Mouse (Mus musculus) E14TG2a.4 (cell line): ENCODE results near the gene Mterf1a.

Experiments used
- CTCF ChIP-seq: conservative IDR thresholded peaks from 2 replicates; pipeline ENCODE4 v1.5.1; 2014; ENCODE audit warnings: low read length
- POU5F1 ChIP-seq: IDR thresholded peaks from 2 replicates; pipeline ENCODE4 v1.6.1; 2014; ENCODE audit warnings: low read length, borderline replicate concordance

DNA sequence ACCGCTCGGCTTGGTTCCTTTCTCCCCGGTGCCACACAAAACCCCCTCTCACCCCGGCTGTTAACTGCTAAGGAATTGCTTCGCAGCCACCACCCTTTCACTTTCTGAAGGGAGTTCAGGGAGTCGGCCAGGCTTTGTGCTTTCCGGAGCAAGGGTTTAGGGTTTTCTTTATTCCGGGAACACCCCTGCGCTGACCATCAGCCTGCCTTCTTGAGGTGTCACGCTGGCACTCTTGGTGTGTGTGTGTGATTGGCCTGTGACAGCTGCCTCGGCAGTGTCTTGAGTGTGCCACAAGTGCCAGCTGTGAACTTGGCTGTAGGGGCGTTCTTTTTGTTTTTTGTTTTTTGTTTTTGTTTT is 34.9 kb upstream of the Mterf1a start:
- TF ChIP-seq CTCF (no peak), POU5F1 (no peak)
